Mouse (Mus musculus): ENCODE data around the gene Nop2.

GRCm38 (mm10) chr6:125129710-125130402 lies 1.9 kb upstream of the Nop2 start:
- TF ChIP-seq POLR2A (IDR thresholded peaks at IDR 0.05; ENCODE audit: control insufficient read depth, low read depth, low read length) (no peak), CTCF (IDR thresholded peaks at IDR 0.05; ENCODE audit: control insufficient read depth, insufficient read depth, insufficient replicate concordance, low read depth, low read length) (no peak)

All from testis, adult 2 months (tissue).